Mouse (Mus musculus) spleen, postnatal 0 days (tissue): ENCODE results near the gene Cct5. TPM values are rescaled to one million over a fixed set of nuclear protein-coding genes. Genes with fewer than 3 reads are reported as not detected.

ENCODE experiments used
- polyA plus RNA-seq: library from polyadenylated mRNA; unstranded; fragments of >200 nt; fragmentation: Nextera tagmentation; extraction: Ambion mirVana; gene quantifications from 2 replicates; pipeline ENCODE4 v1.2.1, GENCODE M21; 2015

Cct5 gene
- polyA plus RNA-seq: 284 and 303 TPM in 2 replicates

GRCm38 (mm10) chr15:31601646-31602374 lies at the start of gene Cct5, which contains the start of gene Fam173b:
Gene Cct5, minus strand, starts transcription at chr15:31601804.
Gene Fam173b, plus strand, starts transcription at chr15:31601852.

GRCm38 (mm10) chr15:31565184-31565583 lies 36.4 kb downstream of the Cct5 start, which contains the start of gene Cmbl:
Gene Cmbl, plus strand, starts transcription at chr15:31565389.

Other genes with a start within 250 kb of the Cct5 start
- gene Ankrd33b, start 234.1 kb downstream of the Cct5 start, polyA plus RNA-seq: 4.2 and 5.3 TPM in 2 replicates
- gene Ropn1l, start 148.1 kb downstream of the Cct5 start, polyA plus RNA-seq: 1.6 and 1.7 TPM in 2 replicates
- gene March6, start 70.8 kb downstream of the Cct5 start, polyA plus RNA-seq: 16.2 and 17.1 TPM in 2 replicates
- 7.3 and 11.2 TPM in 2 replicates for gene Cmbl, start 36.4 kb downstream of the Cct5 start, polyA plus RNA-seq
- gene Fam173b, start within 50 bp of the Cct5 start, polyA plus RNA-seq: 11.1 and 12.6 TPM in 2 replicates